In the genomic region with DNA sequence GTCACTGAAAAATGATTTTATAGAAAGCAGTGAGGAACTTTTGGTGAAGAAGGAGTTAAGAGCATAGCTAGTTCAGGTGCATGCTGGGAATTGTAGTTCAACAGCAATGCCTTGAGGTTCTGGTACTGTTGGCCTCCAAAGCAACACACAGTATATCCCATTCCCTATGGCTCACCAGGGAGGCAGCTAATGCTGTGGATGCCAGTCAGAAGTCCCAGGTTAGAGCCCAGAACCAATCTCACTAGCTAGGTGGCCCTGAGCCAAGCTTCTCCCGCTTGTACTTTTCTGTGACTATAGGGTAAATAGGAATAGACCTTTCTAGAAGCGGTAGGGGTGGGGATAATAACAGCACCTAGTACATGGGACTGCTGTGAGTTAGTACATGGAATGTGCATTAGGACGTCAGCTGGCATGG, we compare ENCODE assay signal across 9 mouse cellular contexts. TPM values are rescaled to one million over a fixed set of nuclear protein-coding genes. Genes with fewer than 3 reads are reported as not detected.
DNase-seq lines count a peak whose midpoint lies in the region; ATAC-seq and TF ChIP-seq lines count a peak whose summit lies in the region.
"Had no signal": no experiment of that assay in that cellular context is flagged by ENCODE, and none has a peak within 500 bp of the region (broad histone marks: within the 10 kb centered on the region; RNA-seq: fewer than 3 reads in every experiment).

No protein-coding gene starts in this region.

- 71% methylated on average over 3 of the region's 3 CpGs for WGBS in neural tube, embryonic 13.5 days
- WGBS in hindbrain, embryonic 16.5 days = 72% methylated on average over 3 of the region's 3 CpGs
- 70% methylated on average over 3 of the region's 3 CpGs for WGBS in liver, embryonic 12.5 days (ENCODE audit: insufficient replicate concordance)

- no peak for TF ChIP-seq CTCF in gastrocnemius, adult 2 months (IDR thresholded peaks at IDR 0.05)

- peaks cover 18% of the 10 kb centered on the region for H3K4me1 ChIP-seq in neural tube, embryonic 13.5 days (replicated peaks)
- H3K4me1 ChIP-seq in hindbrain, embryonic 16.5 days (ENCODE audit: control insufficient read depth, insufficient read depth, low read depth, low read length) = peaks cover 3% of the 10 kb centered on the region
- H3K4me1 ChIP-seq in liver, embryonic 12.5 days = no peaks in the 10 kb centered on the region
- H3K4me1 ChIP-seq: embryonic facial prominence, embryonic 15.5 days had no signal

- no peak overlapping the region for H3K4me2 ChIP-seq in neural tube, embryonic 13.5 days
- no peak overlapping the region for H3K4me2 ChIP-seq in hindbrain, embryonic 16.5 days (ENCODE audit: low read length)
- no peak overlapping the region for H3K4me2 ChIP-seq in liver, embryonic 12.5 days
- H3K4me2 ChIP-seq: embryonic facial prominence, embryonic 15.5 days had no signal

- H3K36me3 ChIP-seq in neural tube, embryonic 13.5 days = no peaks in the 10 kb centered on the region
- no peaks in the 10 kb centered on the region for H3K36me3 ChIP-seq in hindbrain, embryonic 16.5 days (ENCODE audit: control insufficient read depth, insufficient read depth, low read length)
- no peaks in the 10 kb centered on the region for H3K36me3 ChIP-seq in liver, embryonic 12.5 days
- H3K36me3 ChIP-seq: embryonic facial prominence, embryonic 15.5 days had no signal

- intact Hi-C loops in gastrocnemius, adult 2 months (cut with DNase I) = no loop called here

- H3K27me3 ChIP-seq in neural tube, embryonic 13.5 days = peaks cover 3% of the 10 kb centered on the region; the same call in 1 of the 2 replicates
- H3K27me3 ChIP-seq in hindbrain, embryonic 16.5 days (replicated peaks; ENCODE audit: control insufficient read depth, insufficient read depth, low read length) = no peaks in the 10 kb centered on the region
- H3K27me3 ChIP-seq in liver, embryonic 12.5 days (replicated peaks) = peaks cover 9% of the 10 kb centered on the region

- H3K9me3 ChIP-seq in neural tube, embryonic 13.5 days = no peaks in the 10 kb centered on the region
- no peaks in the 10 kb centered on the region for H3K9me3 ChIP-seq in hindbrain, embryonic 16.5 days (ENCODE audit: control insufficient read depth, low read length)
- H3K9me3 ChIP-seq in liver, embryonic 12.5 days (replicated peaks) = no peaks in the 10 kb centered on the region
- H3K9me3 ChIP-seq: embryonic facial prominence, embryonic 15.5 days had no signal

- peak overlapping the region; percentile 68 for H3K4me3 ChIP-seq in gastrocnemius, adult 2 months
- H3K4me3 ChIP-seq in neural tube, embryonic 13.5 days = no peak overlapping the region
- H3K4me3 ChIP-seq in hindbrain, embryonic 16.5 days (ENCODE audit: low read length) = no peak overlapping the region
- no peak overlapping the region for H3K4me3 ChIP-seq in liver, embryonic 12.5 days
- H3K4me3 ChIP-seq: embryonic facial prominence, embryonic 15.5 days had no signal

- H3K27ac ChIP-seq in gastrocnemius, adult 2 months = peak overlapping the region; percentile 61
- no peak overlapping the region for H3K27ac ChIP-seq in neural tube, embryonic 13.5 days (replicated peaks)
- H3K27ac ChIP-seq in hindbrain, embryonic 16.5 days (ENCODE audit: low read depth, low read length) = no peak overlapping the region; the same call in 1 of the 2 replicates
- no peak overlapping the region for H3K27ac ChIP-seq in liver, embryonic 12.5 days
- H3K27ac ChIP-seq: embryonic facial prominence, embryonic 15.5 days had no signal

- peak; percentile 26 for DNase-seq in gastrocnemius, adult 2 months
- no peak for DNase-seq in gastrocnemius, adult 8-10 months (ENCODE audit: low spot score in 2 of 2)
- DNase-seq in neural tube, embryonic 10.5 days (ENCODE audit: extremely low spot score, low spot score) = no peak
- peak; percentile 73 for DNase-seq in telencephalon, adult 2 months (ENCODE audit: low read depth, low spot score)
- DNase-seq in ovary, postnatal 10 days (ENCODE audit: low spot score) = no peak

- ATAC-seq in neural tube, embryonic 13.5 days (ENCODE audit: low read depth) = peak; percentile 67
- peak; percentile 64 for ATAC-seq in hindbrain, embryonic 16.5 days
- no peak for ATAC-seq in liver, embryonic 12.5 days

- H3K9ac ChIP-seq in neural tube, embryonic 13.5 days = no peak overlapping the region
- 0 out of 2 replicates have a peak overlapping the region, but pooled peaks have one; percentile 18 for H3K9ac ChIP-seq in hindbrain, embryonic 16.5 days (ENCODE audit: low read depth, low read length)
- no peak overlapping the region for H3K9ac ChIP-seq in liver, embryonic 12.5 days
- H3K9ac ChIP-seq: embryonic facial prominence, embryonic 15.5 days had no signal

RNA-seq across cellular contexts. Expression of gene Lgi1, which starts 5.7 kb away (rescaled TPM):
- 10 to 100 TPM in 1 of 2 experiments, 1 to 10 TPM in 1; 1.7 to 12.1 TPM for total RNA-seq in gastrocnemius, adult 2 months (2021)
- total RNA-seq in gastrocnemius, adult 8-10 months (2022) = 1 to 10 TPM; 1.7 to 4.1 (median 3.1) TPM
- 9.5 and 11.2 TPM in 2 replicates for polyA plus RNA-seq in neural tube, embryonic 13.5 days (2015; fragmentation: Nextera tagmentation; extraction: Ambion mirVana)
- polyA plus RNA-seq in hindbrain, embryonic 16.5 days (2015; fragmentation: Nextera tagmentation; extraction: Ambion mirVana) = 22.5 and 23.1 TPM in 2 replicates
- 0.05 TPM in 1 of 2 replicates, not detected in the other for polyA plus RNA-seq in liver, embryonic 12.5 days (2016; fragmentation: Nextera tagmentation; extraction: Ambion mirVana)

RNA-seq across cellular contexts. Expression of gene Fra10ac1, which starts 34.7 kb away (rescaled TPM):
- total RNA-seq in gastrocnemius, adult 2 months (2021) = 10 to 100 TPM; 10.5 to 15.7 TPM
- total RNA-seq in gastrocnemius, adult 8-10 months (2022) = 10 to 100 TPM in 2 of 4 experiments, 1 to 10 TPM in 2; 7.6 to 11.5 (median 9.4) TPM
- polyA plus RNA-seq in neural tube, embryonic 13.5 days (2015; fragmentation: Nextera tagmentation; extraction: Ambion mirVana) = 46.3 and 47.7 TPM in 2 replicates
- polyA plus RNA-seq in hindbrain, embryonic 16.5 days (2015; fragmentation: Nextera tagmentation; extraction: Ambion mirVana) = 36.7 and 37.7 TPM in 2 replicates
- 23.5 and 25.4 TPM in 2 replicates for polyA plus RNA-seq in liver, embryonic 12.5 days (2016; fragmentation: Nextera tagmentation; extraction: Ambion mirVana)

Comparison
In these comparisons a context has a peak if more than half of its experiments do, and no peak if none do; other contexts are left out.
1. DNase-seq: peak in gastrocnemius, adult 2 months (single experiment) and telencephalon, adult 2 months (single experiment); none in gastrocnemius, adult 8-10 months (0 of 2), neural tube, embryonic 10.5 days (single experiment) and ovary, postnatal 10 days (single experiment).